Mouse (Mus musculus) thymus, postnatal 10 days (tissue): ENCODE data around the gene B4galt3.
"Not testable (repeated sequence)": the region's sequence is repeated elsewhere in the genome, so short reads cannot be mapped to it uniquely, and the experiment has no call there.

ENCODE experiments used
- DNase-seq, 2 experiments: peaks; one replicate each; pipeline ENCODE4 v3.0.0; 2021; ENCODE audit warnings: low spot score in 2 of 2

Gene B4galt3

GRCm38 (mm10) chr1:171284491-171284890 is 14.4 kb downstream of the B4galt3 start:
- no peak for DNase-seq

- DNase-seq: no peak
These were observed 15.2 kb downstream of the B4galt3 start for GRCm38 (mm10) chr1:171285096-171285892.

- DNase-seq: no peak
These were observed 16.4 kb downstream of the B4galt3 start for GRCm38 (mm10) chr1:171286517-171286916.

- DNase-seq: peak; percentile 90
These were observed 17.3 kb downstream of the B4galt3 start, which contains the start of gene Usp21 for GRCm38 (mm10) chr1:171287136-171288081. Gene Usp21, minus strand, starts transcription at chr1:171287991.

- no peak for DNase-seq
These were observed 18.2 kb downstream of the B4galt3 start for GRCm38 (mm10) chr1:171288328-171288727.

- DNase-seq: no peak
These were observed 23.2 kb downstream of the B4galt3 start for GRCm38 (mm10) chr1:171293351-171293750.

GRCm38 (mm10) chr1:171293906-171294297 is 23.8 kb downstream of the B4galt3 start:
- no peak for DNase-seq

GRCm38 (mm10) chr1:171294298-171295062 is 24.4 kb downstream of the B4galt3 start, which contains the start of gene Ufc1:
Gene Ufc1, minus strand, starts transcription at chr1:171295024.
- peak; percentile 78 for DNase-seq

GRCm38 (mm10) chr1:171295063-171295402 is 24.9 kb downstream of the B4galt3 start:
- no peak for DNase-seq

- no peak for DNase-seq
These were observed 28.1 kb downstream of the B4galt3 start for GRCm38 (mm10) chr1:171298226-171298625.

- DNase-seq: not testable (repeated sequence)
These were observed 36.0 kb downstream of the B4galt3 start for GRCm38 (mm10) chr1:171306157-171306556.

GRCm38 (mm10) chr1:171309321-171309720 is 39.2 kb downstream of the B4galt3 start:
- no peak for DNase-seq

GRCm38 (mm10) chr1:171319748-171320147 is 49.6 kb downstream of the B4galt3 start:
- no peak for DNase-seq

GRCm38 (mm10) chr1:171320151-171320550 is 50.0 kb downstream of the B4galt3 start:
- no peak for DNase-seq

GRCm38 (mm10) chr1:171321415-171321814 is 51.3 kb downstream of the B4galt3 start:
- DNase-seq: peak in 1 of 2 experiments; percentile 41

- no peak for DNase-seq
These were observed 51.9 kb downstream of the B4galt3 start for GRCm38 (mm10) chr1:171322012-171322411.

GRCm38 (mm10) chr1:171325571-171325970 is 55.4 kb downstream of the B4galt3 start:
- DNase-seq: no peak
